Mouse (Mus musculus) c-Kit-negative CD71-positive TER-119-positive erythroid progenitor cells, embryonic 14.5 days (primary cell): Measurements from ENCODE around the gene Lsg1.

Experiments
- DNase-seq: peaks from one replicate; pipeline ENCODE4 v3.0.0-alpha.2; 2013; ENCODE audit warnings: low read depth, low spot score

Lsg1 gene

GRCm38 (mm10) chr16:30520361-30520823 lies 67.0 kb downstream of the Lsg1 start:
- peak; percentile 58 for DNase-seq

DNA sequence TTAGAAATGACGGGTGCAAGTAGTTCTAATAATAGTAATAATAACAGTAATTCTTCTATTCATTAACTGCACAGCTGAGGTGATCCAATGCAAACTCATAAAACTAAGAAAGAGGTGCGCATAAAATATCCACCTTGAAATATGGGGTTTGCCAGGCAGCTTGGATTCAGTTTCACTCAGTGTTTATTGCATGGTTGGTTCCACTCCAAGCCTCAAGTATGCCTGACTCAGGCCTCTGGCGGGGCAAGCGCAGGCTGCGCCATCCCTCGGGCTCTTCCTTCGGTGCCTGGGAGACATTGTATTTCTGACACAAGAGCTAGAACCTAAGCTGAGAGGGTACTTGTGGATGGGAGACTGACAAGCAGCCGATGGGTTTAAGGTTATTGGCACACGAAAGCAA lies 68.8 kb downstream of the Lsg1 start:
- no peak for DNase-seq

- no peak for DNase-seq
These were observed 69.6 kb downstream of the Lsg1 start for GRCm38 (mm10) chr16:30517666-30518283.

DNA sequence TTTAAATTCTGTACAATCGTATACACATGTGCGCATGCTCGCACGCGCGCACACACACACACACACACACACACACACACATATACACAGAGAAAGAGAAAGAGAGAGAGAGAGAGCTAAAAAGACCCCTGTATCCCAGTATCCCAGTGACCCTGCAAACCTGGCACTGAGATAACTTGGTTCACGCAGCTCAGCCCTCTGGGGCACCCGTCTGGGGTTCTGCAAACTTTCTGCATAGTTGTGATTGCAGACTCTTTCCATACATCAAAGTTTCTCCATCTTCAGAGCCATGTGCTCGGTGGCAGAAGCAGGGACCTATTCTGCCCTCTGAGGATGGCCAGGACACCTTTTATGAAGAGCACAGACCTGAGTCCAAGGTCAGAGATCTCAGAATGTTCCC lies 70.4 kb downstream of the Lsg1 start:
- no peak for DNase-seq

- DNase-seq = no peak
These were observed 72.0 kb downstream of the Lsg1 start for GRCm38 (mm10) chr16:30515418-30515817.

DNA sequence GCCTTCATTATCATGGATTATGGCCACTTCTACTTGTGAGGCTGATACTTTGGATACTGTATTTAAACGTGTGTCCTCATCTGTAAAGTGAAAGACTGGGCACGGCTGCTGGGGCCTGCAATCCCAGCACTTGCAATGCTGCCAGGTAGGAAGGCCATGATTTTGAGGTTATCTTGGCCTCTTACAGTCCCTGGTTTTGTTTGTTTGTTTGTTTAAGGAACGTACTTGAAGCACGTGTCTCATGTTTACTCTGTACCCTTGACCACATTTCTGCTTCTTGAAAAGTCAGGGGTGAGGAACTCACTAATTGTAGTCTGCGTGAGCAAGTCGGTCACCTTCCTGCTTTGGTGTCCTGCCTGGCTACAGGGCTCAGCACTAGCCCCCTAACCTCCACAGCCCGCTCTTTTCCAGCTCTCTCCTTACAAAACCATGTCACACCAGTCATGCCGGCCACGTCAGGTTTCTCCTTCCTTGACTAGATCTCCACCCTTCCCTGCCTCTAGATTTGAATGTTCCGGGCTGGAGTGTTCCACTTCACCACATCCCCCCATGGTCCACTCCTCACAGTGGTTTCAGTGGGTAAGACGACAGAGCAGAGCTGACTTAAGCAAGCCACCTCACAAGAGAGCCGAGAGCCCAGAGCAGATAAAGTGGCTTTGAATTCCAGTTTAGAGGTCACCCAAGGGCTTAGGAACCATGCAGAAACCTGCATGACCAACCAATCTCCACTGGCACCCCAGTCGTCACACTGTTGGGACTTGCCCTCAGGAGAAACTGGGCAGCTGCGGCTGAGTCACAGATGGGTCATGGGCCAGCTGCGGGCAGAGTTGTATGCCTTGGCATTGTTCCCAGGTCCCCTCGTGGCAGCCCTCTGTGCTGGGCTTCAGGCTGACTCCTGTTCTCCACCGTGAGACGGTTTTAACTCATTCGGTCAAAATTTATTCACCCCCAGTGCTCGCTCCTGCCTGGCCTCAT lies 74.1 kb downstream of the Lsg1 start:
- DNase-seq = no peak

GRCm38 (mm10) chr16:30512375-30513049 lies 74.9 kb downstream of the Lsg1 start:
- peak; percentile 39 for DNase-seq

DNA sequence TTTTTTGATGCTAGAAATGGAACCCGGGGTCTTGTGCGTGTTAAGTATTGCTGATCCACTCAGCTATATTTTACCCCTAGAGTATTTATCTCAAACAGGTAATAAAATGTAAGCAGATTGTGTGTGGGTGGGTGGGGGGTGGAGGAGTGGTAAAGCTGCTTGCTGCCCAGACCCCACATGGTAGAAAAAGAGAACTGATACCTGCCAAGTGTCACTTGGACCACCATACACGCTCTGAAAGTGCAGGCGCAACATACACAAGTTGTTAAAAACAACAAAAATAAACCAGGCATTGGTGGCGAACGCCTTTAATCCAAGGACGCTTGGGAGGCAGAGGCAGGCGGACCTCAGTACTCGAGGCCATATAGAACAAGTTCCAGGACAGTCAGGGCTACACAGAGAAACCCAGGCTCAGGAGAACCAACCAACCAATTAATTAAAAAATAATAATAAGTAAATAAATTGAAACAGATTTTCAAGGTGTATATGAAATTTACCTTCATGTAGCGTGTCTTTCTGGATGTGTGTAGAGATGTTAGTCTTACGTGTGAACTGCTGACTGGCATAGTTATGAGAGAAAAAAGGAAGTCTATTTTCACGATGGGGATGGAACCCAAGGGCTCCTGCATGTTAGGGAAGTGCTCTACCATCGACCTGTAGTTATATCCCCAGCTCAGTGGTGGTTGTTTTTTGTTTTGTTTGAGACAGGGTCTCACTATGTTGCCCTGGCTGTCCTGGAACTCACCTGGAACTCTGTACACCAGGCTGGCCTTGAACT lies 75.6 kb downstream of the Lsg1 start:
- DNase-seq = no peak

DNA sequence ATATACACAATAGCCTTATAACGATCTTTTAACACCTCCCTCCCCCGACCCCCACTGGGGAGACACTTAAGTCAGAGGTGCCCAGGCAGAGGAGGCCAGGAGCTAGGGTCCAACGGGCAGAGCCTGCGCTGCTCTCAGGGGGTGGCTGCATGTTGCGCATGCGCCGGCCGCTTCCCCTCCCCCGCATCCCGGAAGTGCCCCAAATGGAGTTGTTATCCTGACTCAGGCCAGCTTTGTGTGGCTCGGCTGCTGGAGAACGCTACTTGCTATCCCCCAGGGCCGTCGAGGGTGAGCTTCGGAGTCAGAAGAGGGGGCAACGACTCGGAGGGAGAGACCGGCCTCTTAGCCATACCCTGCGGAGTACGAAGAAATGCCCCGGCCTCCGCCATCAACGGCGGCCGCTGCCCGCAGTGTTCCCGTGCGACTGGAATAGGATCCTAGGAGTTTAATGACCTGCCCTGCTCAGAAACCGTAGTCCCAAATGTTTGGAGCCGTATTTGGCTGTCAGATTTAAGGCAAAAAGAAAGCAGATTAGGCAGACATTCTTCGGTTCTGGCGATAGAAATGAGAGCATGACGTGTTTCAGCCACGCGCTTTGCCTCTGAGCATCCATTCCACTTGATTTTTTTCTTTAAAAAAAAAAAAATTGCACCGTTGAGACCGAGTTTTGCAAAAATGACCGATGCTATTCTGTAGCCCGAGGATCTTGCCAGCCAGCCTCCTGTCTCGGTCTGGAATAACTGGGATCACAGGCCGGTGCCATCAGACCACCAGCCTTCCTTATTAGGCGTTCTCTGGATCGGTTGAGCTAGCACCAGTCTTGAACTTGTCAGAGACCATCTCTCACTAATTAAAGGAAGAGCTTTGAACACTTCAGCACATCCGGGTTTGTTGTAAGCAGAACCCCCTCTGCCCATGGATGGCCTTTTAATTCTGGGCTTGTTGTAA lies 76.6 kb downstream of the Lsg1 start:
- peak; percentile 71 for DNase-seq
